Mouse (Mus musculus): ENCODE measurements around the gene Ebp.

Gene Ebp

GRCm38 (mm10) chrX:8193419-8193723 is at the start of gene Ebp:
TSS of gene Ebp (minus strand) at chrX:8193512.
- DNase-seq, result peak; percentile 26

- DNase-seq, result no peak
Observed at GRCm38 (mm10) chrX:8238804-8239395, 45.6 kb upstream of the Ebp start.

- DNase-seq, result no peak
Observed at GRCm38 (mm10) chrX:8236704-8237103, 43.4 kb upstream of the Ebp start.

- no peak for DNase-seq
Observed at GRCm38 (mm10) chrX:8233602-8234001, 40.3 kb upstream of the Ebp start.

GRCm38 (mm10) chrX:8230272-8230671 is 37.0 kb upstream of the Ebp start:
- no peak for DNase-seq

GRCm38 (mm10) chrX:8223473-8223872 is 30.2 kb upstream of the Ebp start:
- no peak for DNase-seq

- DNase-seq, result peak; percentile 19
Observed at GRCm38 (mm10) chrX:8222678-8223421, 29.5 kb upstream of the Ebp start.

- DNase-seq, result no peak
Observed at GRCm38 (mm10) chrX:8222296-8222677, 29.0 kb upstream of the Ebp start.

- no peak for DNase-seq
Observed at GRCm38 (mm10) chrX:8219651-8220050, 26.3 kb upstream of the Ebp start.

GRCm38 (mm10) chrX:8218114-8218513 is 24.8 kb upstream of the Ebp start:
- no peak for DNase-seq

GRCm38 (mm10) chrX:8217383-8217782 is 24.1 kb upstream of the Ebp start:
- no peak for DNase-seq

- DNase-seq, result no peak
Observed at GRCm38 (mm10) chrX:8211490-8212207, 18.3 kb upstream of the Ebp start.

GRCm38 (mm10) chrX:8209720-8210119 is 16.4 kb upstream of the Ebp start:
- DNase-seq, result no peak

- peak; percentile 19 for DNase-seq
Observed at GRCm38 (mm10) chrX:8207224-8207623, 13.9 kb upstream of the Ebp start.

GRCm38 (mm10) chrX:8206694-8207197 is 13.4 kb upstream of the Ebp start:
- no peak for DNase-seq

- DNase-seq, result peak; percentile 90
Observed at GRCm38 (mm10) chrX:8206015-8206693, 12.8 kb upstream of the Ebp start, which contains the start of gene Porcn. TSS of gene Porcn (minus strand) at chrX:8206525.

GRCm38 (mm10) chrX:8205551-8205950 is 12.2 kb upstream of the Ebp start:
- DNase-seq, result no peak

GRCm38 (mm10) chrX:8205088-8205487 is 11.8 kb upstream of the Ebp start:
- no peak for DNase-seq

- no peak for DNase-seq
Observed at GRCm38 (mm10) chrX:8204076-8204475, 10.8 kb upstream of the Ebp start.

GRCm38 (mm10) chrX:8203105-8203504 is 9.8 kb upstream of the Ebp start:
- DNase-seq, result no peak

- DNase-seq, result peak; percentile 88
Observed at GRCm38 (mm10) chrX:8192640-8193418, 483 bp downstream of the Ebp start.

- DNase-seq, result no peak
Observed at GRCm38 (mm10) chrX:8192126-8192639, 1.1 kb downstream of the Ebp start.
